Mouse (Mus musculus) skeletal muscle tissue, postnatal 0 days (tissue): ENCODE measurements around the gene Fancd2os. TPM values are rescaled to one million over a fixed set of nuclear protein-coding genes. Genes with fewer than 3 reads are reported as not detected.

Source experiments
- polyA plus RNA-seq: library from polyadenylated mRNA; unstranded; fragments of >200 nt; fragmentation: Nextera tagmentation; extraction: Ambion mirVana; gene quantifications from 2 replicates; pipeline ENCODE4 v1.2.1, GENCODE M21; 2015

Fancd2os gene
- polyA plus RNA-seq, result not detected in 2 replicates

GRCm38 (mm10) chr6:113600543-113601139 is at the start of gene Fancd2os:
Gene Fancd2os, minus strand, starts transcription at chr6:113600715.

DNA sequence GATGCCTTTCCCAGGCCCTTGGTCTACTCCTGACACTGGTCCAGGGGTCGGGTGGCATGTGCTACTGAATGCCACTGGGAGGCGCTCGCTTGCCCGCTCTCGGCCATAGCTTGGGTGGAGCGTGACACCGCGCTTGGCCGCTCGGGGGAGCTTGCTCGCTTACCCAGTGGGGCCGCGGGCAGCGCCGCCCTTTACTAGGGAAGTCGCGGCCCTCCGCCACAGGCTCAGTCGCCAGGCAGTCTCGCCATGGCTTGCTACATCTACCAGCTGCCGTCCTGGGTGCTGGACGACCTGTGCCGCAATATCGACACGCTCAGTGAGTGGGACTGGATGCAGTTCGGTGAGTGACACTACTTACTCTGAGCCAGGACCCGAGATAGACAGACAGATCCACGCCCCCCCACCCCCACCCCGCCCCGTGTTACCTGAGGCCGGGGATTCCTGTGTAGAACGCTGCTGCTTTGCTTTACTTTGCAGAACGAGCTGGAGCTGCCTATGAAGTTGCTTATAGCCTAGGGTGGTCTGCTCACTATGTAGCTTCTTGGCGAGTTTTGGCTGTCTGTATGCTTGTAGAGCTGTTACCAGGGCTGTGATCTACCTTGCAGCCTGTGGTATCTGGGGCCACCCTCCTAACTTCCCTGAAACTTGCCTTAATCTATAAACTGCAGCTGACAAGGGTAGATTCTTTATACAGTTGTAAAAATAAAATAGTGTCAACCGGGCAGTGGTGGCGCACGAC is 38.0 kb upstream of the Fancd2os start, which contains the start of gene Irak2:
TSS of gene Irak2 (plus strand) at position 166 of the 739 bp plus-strand sequence.

DNA sequence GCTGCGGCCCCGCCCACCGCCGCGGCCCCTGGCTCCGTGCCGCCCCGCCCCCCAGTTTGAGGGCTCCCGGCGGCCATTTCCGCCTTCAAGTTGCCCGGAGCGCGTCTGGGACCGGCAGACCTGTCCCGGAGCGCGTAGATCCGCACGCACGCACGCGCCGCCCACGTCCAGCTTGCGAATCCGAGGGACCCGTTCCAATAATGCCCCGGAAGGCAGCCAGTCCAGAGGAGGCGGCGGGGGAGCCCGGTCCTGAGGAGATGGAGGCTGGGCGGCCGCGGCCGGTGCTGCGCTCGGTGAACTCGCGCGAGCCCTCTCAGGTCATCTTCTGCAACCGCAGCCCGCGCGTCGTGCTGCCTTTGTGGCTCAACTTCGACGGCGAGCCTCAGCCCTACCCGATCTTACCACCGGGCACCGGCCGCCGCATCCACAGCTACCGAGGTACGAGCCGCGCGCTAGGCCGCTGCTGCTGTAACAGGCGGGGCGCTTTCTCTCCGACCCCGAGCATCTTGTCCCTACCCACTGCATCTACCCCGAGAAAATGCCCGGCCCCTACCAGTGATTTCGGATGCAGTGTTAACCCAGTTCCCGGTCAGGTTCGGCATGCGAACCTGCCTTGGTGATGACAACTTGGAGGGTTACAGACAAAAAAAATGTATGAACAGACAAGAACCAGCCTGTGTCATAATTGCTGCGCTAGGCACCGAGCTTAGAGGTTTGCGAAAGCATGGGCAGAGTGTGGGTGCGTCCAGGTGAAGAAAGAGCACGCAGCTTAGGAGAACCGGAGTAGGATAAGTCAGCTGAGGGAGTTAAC is 23.6 kb upstream of the Fancd2os start, which contains the start of gene Vhl:
TSS of gene Vhl (plus strand) at position 19 of the 811 bp plus-strand sequence.

GRCm38 (mm10) chr6:113604432-113605223 is 4.1 kb upstream of the Fancd2os start, which contains the start of gene Brk1:
Gene Brk1, plus strand, starts transcription at chr6:113604772.

Other genes with a start within 250 kb of the Fancd2os start
- gene Tada3, start 222.8 kb downstream of the Fancd2os start, polyA plus RNA-seq, result 32.0 and 32.4 TPM in 2 replicates
- 179 and 222 TPM in 2 replicates for gene Arpc4, start 222.6 kb downstream of the Fancd2os start, polyA plus RNA-seq
- gene Ttll3, start 211.5 kb downstream of the Fancd2os start, polyA plus RNA-seq, result 1.4 and 2.5 TPM in 2 replicates
- gene Rpusd3, start 181.4 kb downstream of the Fancd2os start, polyA plus RNA-seq, result 21.7 and 28.6 TPM in 2 replicates
- 8.3 and 223 TPM in 2 replicates for gene Cidec, start 165.0 kb downstream of the Fancd2os start, polyA plus RNA-seq
- 63.9 and 64.1 TPM in 2 replicates for gene Jagn1, start 158.1 kb downstream of the Fancd2os start, polyA plus RNA-seq
- 1.9 and 2.3 TPM in 2 replicates for gene Il17re, start 142.2 kb downstream of the Fancd2os start, polyA plus RNA-seq
- gene Il17rc, start 129.3 kb downstream of the Fancd2os start, polyA plus RNA-seq, result 12.8 and 17.1 TPM in 2 replicates
- 25.2 and 33.4 TPM in 2 replicates for gene Creld1, start 117.4 kb downstream of the Fancd2os start, polyA plus RNA-seq
- 0.41 and 0.55 TPM in 2 replicates for gene Prrt3, start 98.8 kb downstream of the Fancd2os start, polyA plus RNA-seq
- gene Emc3, start 69.1 kb downstream of the Fancd2os start, polyA plus RNA-seq, result 61.7 and 73.1 TPM in 2 replicates
- 1.5 and 1.7 TPM in 2 replicates for gene Fancd2, start 69.0 kb downstream of the Fancd2os start, polyA plus RNA-seq
- 143 and 159 TPM in 2 replicates for gene Brk1, start 4.1 kb upstream of the Fancd2os start, polyA plus RNA-seq
- 14.9 and 16.5 TPM in 2 replicates for gene Vhl, start 23.2 kb upstream of the Fancd2os start, polyA plus RNA-seq
- 5.6 and 5.9 TPM in 2 replicates for gene Irak2, start 37.8 kb upstream of the Fancd2os start, polyA plus RNA-seq
- 0.47 and 0.89 TPM in 2 replicates for gene Tatdn2, start 96.3 kb upstream of the Fancd2os start, polyA plus RNA-seq
- gene Ghrl, start 119.2 kb upstream of the Fancd2os start, polyA plus RNA-seq, result 0.27 and 0.30 TPM in 2 replicates
- 120 and 147 TPM in 2 replicates for gene Sec13, start 140.0 kb upstream of the Fancd2os start, polyA plus RNA-seq